Mouse (Mus musculus): ENCODE measurements around the gene Lpar3.

The Lpar3 gene

DNA sequence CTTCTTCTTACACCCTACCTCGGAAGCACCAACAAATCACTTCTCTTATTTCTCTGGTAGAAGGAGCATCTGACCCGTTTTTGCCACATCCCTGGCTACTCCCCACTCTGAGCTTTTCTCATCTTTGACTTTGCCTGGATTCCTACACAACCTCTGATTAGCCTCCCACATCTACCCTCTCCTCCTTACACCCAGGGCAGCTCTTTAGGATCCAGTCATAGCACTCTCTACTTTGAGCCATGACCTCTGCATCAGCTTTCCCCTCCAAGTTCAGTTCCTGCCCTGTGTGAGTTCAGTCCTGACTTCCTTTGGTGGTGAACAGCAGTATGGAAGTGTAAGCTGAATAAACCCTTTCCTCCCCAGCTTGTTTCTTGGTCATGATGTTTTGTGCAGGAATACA, 87.1 kb downstream of the Lpar3 start:
- peak in 1 of 2 experiments; percentile 22 for DNase-seq (ENCODE audit: low spot score in 2 of 2)

DNA sequence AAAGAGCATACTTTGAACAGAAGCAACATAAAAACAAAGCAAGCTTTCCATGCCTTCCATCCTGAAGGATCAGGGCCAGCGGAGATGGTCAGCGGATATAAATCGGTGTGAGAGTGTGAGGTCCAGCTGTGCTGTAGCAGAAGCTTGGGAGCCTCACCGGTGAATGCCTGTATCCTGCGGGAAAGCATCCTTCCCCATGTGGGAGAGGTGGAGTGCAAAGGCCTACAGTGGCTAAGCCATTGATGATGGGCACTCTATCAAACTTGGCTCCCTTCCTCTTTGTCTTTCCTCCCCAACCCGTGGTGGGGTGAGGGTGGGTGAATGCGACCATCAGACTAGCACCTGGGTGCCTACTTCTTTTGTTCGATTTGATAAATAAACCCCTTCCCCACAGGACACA, 88.8 kb downstream of the Lpar3 start:
- peak in 1 of 2 experiments; percentile 44 for DNase-seq (ENCODE audit: low spot score in 2 of 2)

DNA sequence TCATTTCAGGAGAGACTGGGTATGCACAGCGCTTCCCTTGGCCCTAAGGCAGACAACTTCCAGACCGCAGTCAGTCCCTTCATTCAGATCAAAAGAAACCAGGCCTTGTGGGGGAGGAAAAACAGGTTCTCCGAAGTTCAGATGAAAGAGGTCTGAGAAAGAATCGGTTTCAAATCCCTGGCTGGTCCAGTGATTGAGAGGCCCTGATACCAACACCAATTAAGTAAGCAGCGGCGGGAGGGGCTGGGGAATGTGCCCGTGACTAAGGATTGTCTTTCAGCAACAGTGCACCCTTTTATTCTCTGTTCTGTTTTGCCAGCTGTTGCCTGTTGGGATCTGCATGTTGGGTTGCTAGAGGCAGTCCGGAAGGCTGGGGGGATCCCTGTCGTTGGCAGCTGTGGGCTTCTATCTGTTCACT, 90.4 kb downstream of the Lpar3 start:
- DNase-seq (ENCODE audit: low spot score in 2 of 2) = peak in 1 of 2 experiments; percentile 57

DNA sequence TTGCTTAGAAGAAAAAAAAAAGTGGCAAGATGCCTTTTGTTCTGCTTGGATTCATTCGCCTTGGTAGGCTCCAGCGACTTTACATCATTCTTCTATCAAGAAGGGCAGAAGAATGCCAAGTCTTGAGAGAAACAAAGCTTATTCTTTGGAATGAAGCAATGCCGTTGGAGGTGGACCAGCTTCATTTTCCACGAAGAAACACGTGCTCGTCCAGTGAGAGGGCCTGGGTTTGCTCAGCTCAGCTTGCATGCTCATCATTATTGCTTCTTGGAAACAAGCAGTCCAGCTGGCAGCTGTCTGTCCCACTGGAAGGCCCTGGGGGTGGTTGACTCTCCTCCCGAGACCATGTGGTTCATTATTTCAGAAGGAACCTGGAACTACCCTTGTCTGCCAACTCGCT, 94.7 kb downstream of the Lpar3 start:
- DNase-seq (ENCODE audit: low spot score in 2 of 2) = peak in 1 of 2 experiments; percentile 12

GRCm38 (mm10) chr3:146316293-146316692, 95.5 kb downstream of the Lpar3 start:
- DNase-seq (ENCODE audit: low spot score in 2 of 2) = peak; percentile 2 to 40

DNA sequence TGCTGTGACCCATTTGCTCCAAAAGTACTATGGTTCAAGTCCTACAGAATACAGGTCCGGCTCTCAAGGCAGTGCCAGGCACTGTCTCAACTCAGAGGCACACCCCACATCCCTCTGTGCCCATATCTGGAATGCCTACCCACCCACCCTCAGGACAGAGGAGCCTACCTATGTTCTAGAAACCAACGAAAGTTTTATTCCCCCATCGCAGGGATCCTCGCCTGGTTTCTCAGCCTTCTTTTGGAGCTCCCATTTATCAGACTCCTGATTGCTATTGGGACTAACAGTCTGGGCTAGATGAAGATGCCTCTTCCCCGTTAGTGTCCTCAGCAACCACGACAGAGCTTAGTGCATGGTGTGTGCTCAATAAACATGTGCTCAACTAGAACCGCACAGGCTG, 96.6 kb downstream of the Lpar3 start:
- peak; percentile 7 to 32 for DNase-seq (ENCODE audit: low spot score in 2 of 2)

DNA sequence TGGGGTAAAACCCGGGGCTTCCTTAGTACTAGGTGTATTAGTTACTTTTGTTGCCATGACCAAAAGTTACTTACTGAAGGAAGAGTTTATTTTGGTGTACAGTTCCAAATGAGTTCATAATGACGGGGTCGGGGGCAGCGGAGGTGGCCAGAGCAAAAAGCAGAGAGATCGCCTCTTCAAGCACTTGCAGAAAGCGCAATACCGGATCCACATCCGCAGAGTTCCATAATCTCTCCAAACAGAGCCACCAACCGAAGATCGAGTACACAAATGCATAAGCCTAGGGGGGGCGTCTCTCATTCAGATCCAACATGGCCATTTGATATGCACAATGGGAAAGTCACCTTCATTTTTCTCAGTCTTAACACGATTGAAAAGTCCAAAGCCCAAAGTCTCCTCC, 97.1 kb downstream of the Lpar3 start:
- DNase-seq (ENCODE audit: low spot score in 2 of 2) = peak; percentile 12 to 53

- peak in 1 of 2 experiments; percentile 40 for DNase-seq (ENCODE audit: low spot score in 2 of 2)
Measured at GRCm38 (mm10) chr3:146318520-146318938, 97.8 kb downstream of the Lpar3 start.

- DNase-seq (ENCODE audit: low spot score in 2 of 2) = peak in 1 of 2 experiments; percentile 52
Measured at GRCm38 (mm10) chr3:146318987-146319386, 98.2 kb downstream of the Lpar3 start.

GRCm38 (mm10) chr3:146319503-146319902, 98.7 kb downstream of the Lpar3 start:
- DNase-seq (ENCODE audit: low spot score in 2 of 2) = peak in 1 of 2 experiments; percentile 16

- no peak for DNase-seq (ENCODE audit: low spot score in 2 of 2)
Measured at GRCm38 (mm10) chr3:146324949-146325348, 104.2 kb downstream of the Lpar3 start.

- DNase-seq (ENCODE audit: low spot score in 2 of 2) = no peak
Measured at GRCm38 (mm10) chr3:146326743-146327536, 106.2 kb downstream of the Lpar3 start.

DNA sequence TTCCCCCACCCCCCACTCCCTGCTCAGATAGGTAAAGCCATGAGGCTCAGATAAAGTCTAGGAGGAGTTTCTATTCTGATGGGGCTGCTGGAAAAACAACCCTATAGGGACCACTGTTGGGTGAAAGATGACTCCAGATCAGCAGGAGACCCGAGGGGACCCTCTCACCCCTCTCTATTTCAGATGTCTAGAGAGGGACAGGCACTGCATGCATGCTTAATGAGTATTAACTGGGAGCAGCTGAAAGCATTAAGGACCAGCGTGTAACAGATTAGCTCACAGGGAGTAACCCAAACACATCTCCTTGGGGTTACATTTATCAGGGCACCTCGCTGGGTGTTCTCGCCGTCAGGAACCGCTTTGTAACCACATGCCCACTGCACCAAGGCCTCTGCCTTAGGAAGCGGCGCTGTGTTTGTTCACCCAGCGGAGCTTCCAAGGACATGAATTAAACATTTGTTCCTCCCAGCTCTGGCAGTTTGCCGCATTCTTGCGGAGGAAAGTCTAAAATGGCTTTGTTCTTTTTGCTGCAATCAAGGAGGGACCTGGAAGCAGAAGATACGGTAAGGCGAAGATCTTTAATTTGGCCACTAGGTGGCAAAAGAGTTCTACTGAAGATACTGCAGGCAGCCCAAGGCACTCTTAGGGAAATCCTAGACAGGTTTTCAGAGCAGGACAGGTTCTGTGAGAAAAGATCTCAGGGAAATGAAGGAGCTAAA, 106.9 kb downstream of the Lpar3 start:
- DNase-seq (ENCODE audit: low spot score in 2 of 2) = peak in 1 of 2 experiments; percentile 65

- DNase-seq (ENCODE audit: low spot score in 2 of 2) = no peak
Measured at GRCm38 (mm10) chr3:146328749-146329148, 108.0 kb downstream of the Lpar3 start.

GRCm38 (mm10) chr3:146331819-146332218, 111.1 kb downstream of the Lpar3 start:
- DNase-seq (ENCODE audit: low spot score in 2 of 2) = no peak

DNA sequence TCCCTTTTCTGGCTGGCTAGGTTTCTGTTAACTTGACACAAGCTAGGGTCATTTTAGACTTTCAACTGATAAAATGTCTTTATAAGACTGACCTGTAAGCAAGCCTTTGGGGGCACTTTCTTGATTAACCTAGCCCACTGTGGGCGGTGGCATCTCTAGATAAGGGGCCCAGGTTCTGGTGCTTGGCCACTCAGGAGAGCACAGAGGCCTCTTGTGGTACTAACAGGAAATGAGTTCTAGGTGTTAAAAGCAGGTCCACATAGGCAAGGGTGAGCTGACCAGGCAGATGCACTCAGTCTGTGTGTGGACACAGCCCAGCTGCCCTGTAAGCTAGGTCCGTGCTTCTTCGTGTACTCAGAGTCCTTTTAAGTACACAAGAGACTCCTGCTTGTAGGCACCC, 112.5 kb downstream of the Lpar3 start:
- DNase-seq (ENCODE audit: low spot score in 2 of 2) = no peak

GRCm38 (mm10) chr3:146334070-146334469, 113.3 kb downstream of the Lpar3 start:
- DNase-seq (ENCODE audit: low spot score in 2 of 2) = no peak
